Mouse (Mus musculus) heart, embryonic 14.5 days (tissue): ENCODE measurements around the gene Kdm8. TPM values are rescaled to one million over a fixed set of nuclear protein-coding genes. Genes with fewer than 3 reads are reported as not detected.

ENCODE experiments used
- ATAC-seq: fragments of 200-750 bp; cut with Nextera tagmentation; 2 replicates; pipeline ENCODE4 v1.8.0; 2017; ENCODE audit warnings: low read depth, moderate TSS enrichment; ENCODE audit not compliant: insufficient number of reproducible peaks, insufficient read depth, low FRiP score
- H3K27ac ChIP-seq, 2 experiments: fragments of 200-500 bp in 1 of 2; fragments of 300-500 bp in 1 of 2; sonication (generic) in 1 of 2; replicated peaks in 1 of 2; 2 replicates each; pipeline ENCODE4 v1.5.1; 2012 to 2014; ENCODE audit warnings: low read depth in 2 of 2, low read length in 2 of 2, control low read depth in 1 of 2, mild to moderate bottlenecking in 1 of 2, mixed read lengths in 1 of 2; ENCODE audit not compliant: control insufficient read depth in 1 of 2, insufficient read depth in 1 of 2
- H3K27me3 ChIP-seq: fragments of 300-500 bp; sonication (generic); 2 replicates; pipeline ENCODE4 v1.6.1; 2014; ENCODE audit warnings: mild to moderate bottlenecking, low read length, control low read depth; ENCODE audit not compliant: control insufficient read depth, insufficient read depth
- H3K36me3 ChIP-seq: fragments of 300-500 bp; sonication (generic); 2 replicates; pipeline ENCODE4 v1.6.1; 2014; ENCODE audit warnings: mild to moderate bottlenecking, control low read depth, low read length, mixed read lengths; ENCODE audit not compliant: control insufficient read depth, insufficient read depth
- H3K4me1 ChIP-seq, 2 experiments: fragments of 200-500 bp in 1 of 2; fragments of 300-500 bp in 1 of 2; sonication (generic) in 1 of 2; 2 replicates each; pipeline ENCODE4 v1.6.1; 2012 to 2014; ENCODE audit warnings: low read length in 2 of 2, control low read depth in 1 of 2, mixed read lengths in 1 of 2; ENCODE audit not compliant: control insufficient read depth in 2 of 2, insufficient read depth in 2 of 2
- H3K4me2 ChIP-seq: fragments of 300-500 bp; sonication (generic); 2 replicates; pipeline ENCODE4 v1.6.1; 2014; ENCODE audit warnings: mild to moderate bottlenecking, low read length
- H3K4me3 ChIP-seq, 2 experiments: fragments of 200-500 bp in 1 of 2; fragments of 300-500 bp in 1 of 2; sonication (generic) in 1 of 2; 2 replicates each; pipeline ENCODE4 v1.5.1; 2012 to 2014; ENCODE audit warnings: low read length in 2 of 2, mild to moderate bottlenecking in 2 of 2, control low read depth in 1 of 2, low read depth in 1 of 2, moderate library complexity in 1 of 2; ENCODE audit not compliant: control insufficient read depth in 1 of 2, insufficient read depth in 1 of 2
- H3K9ac ChIP-seq: fragments of 300-500 bp; sonication (generic); 2 replicates; pipeline ENCODE4 v1.6.1; 2014; ENCODE audit warnings: mild to moderate bottlenecking, low read length
- H3K9me3 ChIP-seq: fragments of 300-500 bp; sonication (generic); 2 replicates; pipeline ENCODE4 v1.6.1; 2016; ENCODE audit warnings: low read length, control low read depth; ENCODE audit not compliant: control insufficient read depth
- WGBS: fragments of 180-500 bp; shearing (Covaris S2); extraction: QIAGEN DNeasy Blood & Tissue Kit; methylation state at CpG from one replicate; pipeline ENCODE4 v1.1.7; 2014; 5-methylcytosine and 5-hydroxymethylcytosine counted together
- polyA plus RNA-seq: library from polyadenylated mRNA; unstranded; fragments of >200 nt; fragmentation: Nextera tagmentation; extraction: Ambion mirVana; gene quantifications from 2 replicates; pipeline ENCODE4 v1.2.1, GENCODE M21; 2014

Kdm8 gene
- polyA plus RNA-seq, 1 experiment from 2014 or later = 5.7 TPM

GRCm38 (mm10) chr7:125503374-125504092, 59.1 kb downstream of the Kdm8 start:
- H3K9ac ChIP-seq = no peak overlapping the region
- H3K9me3 ChIP-seq = no peaks in the 10 kb centered on the region
- ATAC-seq = no peak
- H3K27ac ChIP-seq = no peak overlapping the region
- no peaks in the 10 kb centered on the region; a peak in 2 of 4 replicates for H3K4me1 ChIP-seq
- 67% methylated on average over 5 of the region's 5 CpGs for WGBS
- no peak overlapping the region for H3K4me3 ChIP-seq
- H3K36me3 ChIP-seq = no peaks in the 10 kb centered on the region
- no peak overlapping the region for H3K4me2 ChIP-seq
- no peaks in the 10 kb centered on the region for H3K27me3 ChIP-seq

DNA sequence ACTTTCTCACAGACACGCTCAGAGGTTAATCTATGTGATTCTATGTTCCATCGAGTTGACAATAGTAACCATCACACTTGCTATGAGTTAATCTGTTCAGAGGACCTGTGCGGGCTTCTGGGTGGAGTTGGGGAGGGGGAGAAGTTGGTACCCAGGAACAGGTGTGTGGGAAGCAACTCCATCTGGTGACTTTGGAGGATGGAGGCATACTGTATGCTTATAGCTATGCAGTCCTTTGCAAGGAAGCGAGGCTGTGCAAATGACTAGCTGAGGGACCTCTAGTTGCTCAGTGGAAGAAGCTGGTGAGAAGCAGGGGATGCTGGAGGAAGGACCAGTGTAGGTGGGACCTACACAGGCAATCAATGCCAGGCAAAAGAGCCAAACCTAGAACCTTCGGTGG, 60.1 kb downstream of the Kdm8 start:
- Histone ChIP-seq H3K36me3 (no peaks in the 10 kb centered on the region), H3K27ac (no peak overlapping the region), H3K9ac (no peak overlapping the region), H3K9me3 (no peaks in the 10 kb centered on the region), H3K4me2 (no peak overlapping the region), H3K4me3 (no peak overlapping the region), H3K4me1 (no peaks in the 10 kb centered on the region), H3K27me3 (no peaks in the 10 kb centered on the region)
- 89% methylated on average over 5 of the region's 5 CpGs for WGBS
- no peak for ATAC-seq

GRCm38 (mm10) chr7:125505568-125505967, 61.1 kb downstream of the Kdm8 start:
- Histone ChIP-seq H3K4me1 (no peaks in the 10 kb centered on the region), H3K36me3 (no peaks in the 10 kb centered on the region), H3K27ac (no peak overlapping the region), H3K9me3 (no peaks in the 10 kb centered on the region), H3K4me3 (no peak overlapping the region), H3K4me2 (no peak overlapping the region), H3K27me3 (no peaks in the 10 kb centered on the region), H3K9ac (no peak overlapping the region)
- ATAC-seq = no peak
- 76% methylated on average over 10 of the region's 10 CpGs for WGBS

GRCm38 (mm10) chr7:125507279-125507678, 62.8 kb downstream of the Kdm8 start:
- Histone ChIP-seq H3K4me3 (no peak overlapping the region), H3K9ac (no peak overlapping the region), H3K36me3 (no peaks in the 10 kb centered on the region), H3K4me1 (no peaks in the 10 kb centered on the region), H3K4me2 (no peak overlapping the region), H3K27me3 (no peaks in the 10 kb centered on the region), H3K9me3 (no peaks in the 10 kb centered on the region), H3K27ac (no peak overlapping the region)
- 77% methylated on average over 2 of the region's 2 CpGs for WGBS
- ATAC-seq = no peak

DNA sequence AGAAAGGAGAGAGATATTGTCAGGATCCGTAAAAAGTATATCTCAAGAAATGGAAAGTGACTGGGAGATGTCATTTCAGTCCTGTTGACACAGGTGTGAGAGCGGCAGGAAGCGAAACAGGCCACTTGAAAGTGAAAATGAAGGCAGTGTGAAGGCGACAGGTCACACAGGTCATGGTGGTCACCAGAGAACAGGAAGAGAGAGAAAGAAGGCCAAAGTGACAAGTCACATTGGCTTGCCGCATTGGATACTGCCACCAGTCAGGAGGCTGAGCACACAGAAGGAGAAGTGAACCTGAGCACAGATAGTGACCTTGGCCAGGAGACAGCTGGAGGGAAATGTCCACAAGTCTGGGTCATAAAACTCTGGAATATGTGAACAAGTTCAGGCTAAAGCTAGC, 67.0 kb downstream of the Kdm8 start:
- 78% methylated on average over 5 of the region's 5 CpGs for WGBS
- H3K9me3 ChIP-seq = no peaks in the 10 kb centered on the region
- no peaks in the 10 kb centered on the region for H3K27me3 ChIP-seq
- H3K27ac ChIP-seq = no peak overlapping the region
- ATAC-seq = no peak
- no peak overlapping the region for H3K9ac ChIP-seq
- no peaks in the 10 kb centered on the region for H3K36me3 ChIP-seq
- no peak overlapping the region for H3K4me2 ChIP-seq
- no peak overlapping the region for H3K4me3 ChIP-seq
- no peaks in the 10 kb centered on the region for H3K4me1 ChIP-seq

GRCm38 (mm10) chr7:125511852-125512251, 67.4 kb downstream of the Kdm8 start:
- Histone ChIP-seq H3K27ac (no peak overlapping the region), H3K4me2 (no peak overlapping the region), H3K4me1 (no peaks in the 10 kb centered on the region), H3K9me3 (no peaks in the 10 kb centered on the region), H3K9ac (no peak overlapping the region), H3K27me3 (no peaks in the 10 kb centered on the region), H3K36me3 (no peaks in the 10 kb centered on the region), H3K4me3 (no peak overlapping the region)
- 59% methylated on average over 2 of the region's 2 CpGs for WGBS
- no peak for ATAC-seq

Other genes with a start within 250 kb of the Kdm8 start
- gene Nsmce1, start 46.9 kb downstream of the Kdm8 start, polyA plus RNA-seq = 101 and 120 TPM in 2 replicates
- gene Il4ra, start 107.4 kb downstream of the Kdm8 start, polyA plus RNA-seq = 2.8 and 3.7 TPM in 2 replicates
- 0.20 TPM in 1 of 2 replicates, not detected in the other for gene Il21r, start 158.8 kb downstream of the Kdm8 start, polyA plus RNA-seq